Mouse (Mus musculus) cerebellum, adult 8-10 months (tissue): ENCODE measurements around the gene Shld2.
A peak's percentile ranks its signal among the peaks of the same experiment; 100 is the strongest.
"Not testable (repeated sequence)": the region's sequence is repeated elsewhere in the genome, so short reads cannot be mapped to it uniquely, and the experiment has no call there.

Source experiments
- DNase-seq: peaks from one replicate; pipeline ENCODE4 v3.0.0; 2022

Shld2 gene

GRCm38 (mm10) chr14:34275225-34275624 is 35.1 kb downstream of the Shld2 start:
- no peak for DNase-seq

GRCm38 (mm10) chr14:34274141-34274540 is 36.2 kb downstream of the Shld2 start:
- no peak for DNase-seq

GRCm38 (mm10) chr14:34273280-34273679 is 37.0 kb downstream of the Shld2 start:
- no peak for DNase-seq

GRCm38 (mm10) chr14:34268046-34268445 is 42.2 kb downstream of the Shld2 start:
- no peak for DNase-seq

- not testable (repeated sequence) for DNase-seq
These were observed 51.8 kb downstream of the Shld2 start for GRCm38 (mm10) chr14:34258525-34258924.

GRCm38 (mm10) chr14:34253261-34253660 is 57.0 kb downstream of the Shld2 start:
- no peak for DNase-seq

- DNase-seq = no peak
These were observed 57.7 kb downstream of the Shld2 start for GRCm38 (mm10) chr14:34252470-34253145.

GRCm38 (mm10) chr14:34240676-34241075 is 69.6 kb downstream of the Shld2 start:
- DNase-seq = no peak

- no peak for DNase-seq
These were observed 70.0 kb downstream of the Shld2 start for GRCm38 (mm10) chr14:34240263-34240662.

- peak; percentile 52 for DNase-seq
These were observed 75.5 kb downstream of the Shld2 start for GRCm38 (mm10) chr14:34234630-34235380.

GRCm38 (mm10) chr14:34233846-34234245 is 76.4 kb downstream of the Shld2 start:
- DNase-seq = no peak

GRCm38 (mm10) chr14:34232866-34233680 is 77.2 kb downstream of the Shld2 start:
- no peak for DNase-seq

- DNase-seq = no peak
These were observed 78.0 kb downstream of the Shld2 start for GRCm38 (mm10) chr14:34232340-34232739.

- DNase-seq = no peak
These were observed 81.3 kb downstream of the Shld2 start for GRCm38 (mm10) chr14:34228830-34229506.

- DNase-seq = no peak
These were observed 82.3 kb downstream of the Shld2 start for GRCm38 (mm10) chr14:34227981-34228380.

GRCm38 (mm10) chr14:34226566-34226965 is 83.7 kb downstream of the Shld2 start:
- no peak for DNase-seq

- DNase-seq = no peak
These were observed 84.3 kb downstream of the Shld2 start for GRCm38 (mm10) chr14:34225986-34226385.

GRCm38 (mm10) chr14:34223362-34223898 is 86.9 kb downstream of the Shld2 start:
- no peak for DNase-seq

GRCm38 (mm10) chr14:34221416-34222077 is 88.7 kb downstream of the Shld2 start:
- no peak for DNase-seq

GRCm38 (mm10) chr14:34220426-34220825 is 89.9 kb downstream of the Shld2 start:
- no peak for DNase-seq

GRCm38 (mm10) chr14:34219786-34220198 is 90.5 kb downstream of the Shld2 start:
- DNase-seq = no peak

- no peak for DNase-seq
These were observed 91.0 kb downstream of the Shld2 start, which contains the start of gene Syt15 for GRCm38 (mm10) chr14:34219295-34219694. Gene Syt15 (plus strand): TSS chr14:34219595.
